Mouse (Mus musculus): ENCODE results near the gene Bcl2l11.
"Not testable (repeated sequence)": the region's sequence is repeated elsewhere in the genome, so short reads cannot be mapped to it uniquely, and the experiment has no call there.

Gene Bcl2l11

GRCm38 (mm10) chr2:128174176-128174575 is 48.3 kb downstream of the Bcl2l11 start:
- no peak for DNase-seq (ENCODE audit: low spot score in 2 of 2)

GRCm38 (mm10) chr2:128174604-128175342 is 48.9 kb downstream of the Bcl2l11 start:
- DNase-seq (ENCODE audit: low spot score in 2 of 2) = no peak

DNA sequence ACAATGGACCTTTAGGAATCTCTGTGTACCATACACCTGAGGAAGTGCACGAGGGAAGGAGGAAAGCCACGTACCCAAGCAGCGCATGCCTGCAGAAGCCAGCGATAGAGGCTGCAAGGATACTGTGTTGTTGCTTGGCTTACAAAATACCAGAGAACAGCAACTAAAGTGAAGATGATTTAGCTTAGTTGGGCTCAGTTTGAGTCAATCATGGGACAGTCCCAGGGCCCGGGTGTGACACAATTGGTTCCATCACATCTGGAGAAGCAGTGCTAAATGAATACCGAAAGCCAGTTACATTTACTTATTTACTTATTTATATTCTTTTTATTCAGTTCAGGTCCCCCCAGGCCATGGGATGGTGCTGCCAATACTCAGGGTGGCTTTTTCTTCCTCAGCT is 49.8 kb downstream of the Bcl2l11 start:
- no peak for DNase-seq (ENCODE audit: low spot score in 2 of 2)

DNA sequence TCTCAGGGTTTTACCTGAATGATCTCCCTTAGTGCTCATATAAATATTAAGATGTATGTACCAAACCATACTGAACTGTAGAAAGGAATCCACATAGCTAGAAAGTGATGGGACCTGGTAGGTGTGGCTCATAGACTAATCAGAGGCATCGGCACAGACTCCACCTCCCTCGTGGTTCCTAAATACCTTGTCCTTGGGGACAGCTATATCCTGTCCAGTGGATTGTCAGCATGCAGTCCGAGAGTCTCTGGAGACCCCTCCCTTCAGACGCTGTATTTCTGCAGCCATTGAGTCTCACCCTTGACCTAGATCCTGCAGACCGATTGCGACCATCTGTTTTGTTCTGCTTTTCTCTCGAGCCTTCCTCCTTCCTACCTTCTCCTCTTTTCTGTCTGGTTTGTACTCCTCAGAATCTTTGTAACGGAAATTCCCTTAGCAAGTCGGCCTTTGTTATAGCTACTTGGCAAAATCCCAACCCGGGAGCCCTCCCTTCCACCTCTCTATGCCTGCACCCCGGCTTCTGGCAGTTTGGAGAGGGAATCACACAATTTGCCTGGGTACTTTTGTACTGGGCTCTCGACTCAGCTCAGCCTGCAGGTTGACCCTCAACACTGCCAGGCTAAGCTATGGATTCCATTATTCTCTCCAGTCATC is 50.7 kb downstream of the Bcl2l11 start:
- DNase-seq (ENCODE audit: low spot score in 2 of 2) = peak in 1 of 2 experiments; percentile 20

- peak in 1 of 2 experiments; percentile 64 for DNase-seq (ENCODE audit: low spot score in 2 of 2)
These were observed 51.4 kb downstream of the Bcl2l11 start for GRCm38 (mm10) chr2:128177241-128177661.

- peak in 1 of 2 experiments; percentile 20 for DNase-seq (ENCODE audit: low spot score in 2 of 2)
These were observed 53.4 kb downstream of the Bcl2l11 start for GRCm38 (mm10) chr2:128179126-128179807.

GRCm38 (mm10) chr2:128179808-128180379 is 54.1 kb downstream of the Bcl2l11 start:
- no peak for DNase-seq (ENCODE audit: low spot score in 2 of 2)

DNA sequence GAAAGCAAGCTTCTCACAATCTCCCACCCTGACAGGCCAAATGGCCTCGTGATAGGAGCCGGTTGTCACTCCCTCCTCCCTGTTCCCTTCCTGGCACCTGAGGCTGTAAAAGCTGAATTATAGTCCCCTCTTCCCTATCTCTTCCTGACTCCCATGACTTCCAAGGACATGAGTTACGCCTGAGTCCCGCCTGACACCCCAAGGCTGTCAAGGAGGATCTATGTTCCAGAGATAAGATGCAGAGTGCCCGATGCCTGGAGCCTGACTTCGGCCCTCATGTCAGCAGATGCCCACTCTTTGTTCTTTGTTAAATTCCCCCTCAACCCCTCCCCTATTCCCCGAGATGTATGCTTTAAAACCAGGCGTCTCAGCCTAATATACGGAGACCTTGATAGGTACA is 56.3 kb downstream of the Bcl2l11 start:
- not testable (repeated sequence) for DNase-seq (ENCODE audit: low spot score in 2 of 2)

GRCm38 (mm10) chr2:128182751-128183150 is 56.9 kb downstream of the Bcl2l11 start:
- DNase-seq (ENCODE audit: low spot score in 2 of 2) = no peak

DNA sequence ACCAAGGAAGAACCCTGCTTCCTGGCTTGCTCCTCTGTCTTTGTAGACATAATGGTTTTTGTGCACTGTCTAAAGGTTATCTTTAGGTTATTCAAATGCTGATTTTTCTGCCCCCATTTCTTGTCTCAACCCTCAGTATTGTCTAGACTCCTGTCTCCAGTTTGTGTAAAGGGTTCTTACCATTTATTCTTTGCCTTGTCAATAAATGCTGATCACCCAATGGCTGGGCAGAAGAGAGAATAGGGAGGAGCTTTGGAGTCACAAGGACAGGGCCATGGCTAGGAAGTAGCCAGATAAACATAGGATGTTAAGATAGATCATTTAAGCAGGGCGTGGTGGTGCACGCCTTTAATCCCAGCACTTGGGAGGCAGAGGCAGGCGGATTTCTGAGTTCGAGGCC is 57.9 kb downstream of the Bcl2l11 start:
- no peak for DNase-seq (ENCODE audit: low spot score in 2 of 2)

- no peak for DNase-seq (ENCODE audit: low spot score in 2 of 2)
These were observed 60.1 kb downstream of the Bcl2l11 start for GRCm38 (mm10) chr2:128185942-128186341.

GRCm38 (mm10) chr2:128187277-128187676 is 61.4 kb downstream of the Bcl2l11 start:
- no peak for DNase-seq (ENCODE audit: low spot score in 2 of 2)

GRCm38 (mm10) chr2:128188461-128188860 is 62.6 kb downstream of the Bcl2l11 start:
- DNase-seq (ENCODE audit: low spot score in 2 of 2) = no peak

- no peak for DNase-seq (ENCODE audit: low spot score in 2 of 2)
These were observed 63.9 kb downstream of the Bcl2l11 start for GRCm38 (mm10) chr2:128189691-128190090.

DNA sequence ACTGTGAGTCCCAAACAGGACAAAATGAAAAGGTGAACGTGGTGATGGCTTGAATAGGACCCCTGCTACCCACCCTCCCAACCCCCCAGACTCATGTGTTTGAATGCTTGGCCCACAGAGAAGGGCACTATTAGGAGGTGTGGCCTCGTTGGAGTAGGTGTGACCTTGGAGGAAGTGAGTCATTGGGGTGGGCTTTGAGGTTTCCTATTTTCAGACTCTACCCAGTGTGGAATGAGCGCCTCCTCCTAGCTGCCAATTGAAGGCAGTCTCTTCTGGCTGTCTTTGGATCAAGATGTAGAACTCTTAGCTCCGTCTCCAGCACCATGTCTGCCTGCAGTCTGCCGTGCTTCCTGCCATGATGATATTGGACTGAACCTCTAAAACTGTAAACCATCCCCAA is 64.4 kb downstream of the Bcl2l11 start:
- DNase-seq (ENCODE audit: low spot score in 2 of 2) = no peak

- no peak for DNase-seq (ENCODE audit: low spot score in 2 of 2)
These were observed 67.6 kb downstream of the Bcl2l11 start for GRCm38 (mm10) chr2:128193411-128193810.

DNA sequence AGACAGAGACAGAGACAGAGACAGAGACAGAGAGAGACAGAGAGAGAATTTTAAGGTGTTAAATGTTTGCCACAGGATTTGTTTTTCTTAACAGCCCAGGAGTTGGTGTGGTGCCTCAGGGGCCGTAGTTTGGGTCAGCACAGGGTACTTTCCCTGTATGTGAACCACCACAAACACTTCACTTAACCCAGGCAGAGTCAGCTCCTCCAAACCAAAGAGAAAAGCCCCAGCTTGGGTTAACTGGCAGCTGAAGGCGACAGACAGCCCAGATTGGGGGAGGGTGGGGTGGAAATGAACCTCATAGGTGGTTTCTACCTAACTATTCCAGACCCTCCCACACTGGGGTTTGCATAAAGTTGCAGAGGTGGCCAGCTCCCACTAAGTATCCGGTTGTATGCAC is 71.5 kb downstream of the Bcl2l11 start:
- no peak for DNase-seq (ENCODE audit: low spot score in 2 of 2)

GRCm38 (mm10) chr2:128203147-128203546 is 77.3 kb downstream of the Bcl2l11 start:
- DNase-seq (ENCODE audit: low spot score in 2 of 2) = no peak

DNA sequence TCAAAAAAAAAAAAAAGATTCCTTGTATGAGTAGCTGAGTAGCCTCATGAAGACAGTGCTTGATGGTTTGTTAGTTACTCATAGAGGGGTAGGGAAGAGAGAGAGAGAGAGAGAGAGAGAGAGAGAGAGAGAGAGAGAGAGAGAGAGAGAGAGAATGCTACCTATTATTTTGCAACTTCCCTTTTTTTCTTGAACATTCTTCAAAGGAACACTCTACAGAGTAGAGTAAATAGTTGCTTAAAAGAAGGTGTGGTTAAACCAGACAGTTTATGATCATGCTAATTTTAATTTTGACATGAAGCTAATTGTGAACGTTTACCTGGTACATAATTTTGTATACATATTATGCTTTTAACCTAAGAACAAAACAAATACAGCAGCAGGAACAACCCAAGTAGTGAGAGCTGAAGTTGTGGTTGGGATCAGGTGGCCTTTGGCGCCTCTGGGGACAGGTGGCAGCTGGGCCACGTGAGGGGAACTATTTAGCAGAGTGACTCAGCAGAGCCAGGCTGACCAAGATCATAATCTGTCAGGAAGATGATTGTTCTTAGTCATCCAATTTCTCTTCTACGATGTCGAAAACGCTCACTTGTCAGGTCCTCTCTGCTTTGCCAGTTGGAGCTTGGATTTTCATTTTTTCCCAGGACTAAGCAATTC is 78.0 kb downstream of the Bcl2l11 start:
- no peak for DNase-seq (ENCODE audit: low spot score in 2 of 2)

DNA sequence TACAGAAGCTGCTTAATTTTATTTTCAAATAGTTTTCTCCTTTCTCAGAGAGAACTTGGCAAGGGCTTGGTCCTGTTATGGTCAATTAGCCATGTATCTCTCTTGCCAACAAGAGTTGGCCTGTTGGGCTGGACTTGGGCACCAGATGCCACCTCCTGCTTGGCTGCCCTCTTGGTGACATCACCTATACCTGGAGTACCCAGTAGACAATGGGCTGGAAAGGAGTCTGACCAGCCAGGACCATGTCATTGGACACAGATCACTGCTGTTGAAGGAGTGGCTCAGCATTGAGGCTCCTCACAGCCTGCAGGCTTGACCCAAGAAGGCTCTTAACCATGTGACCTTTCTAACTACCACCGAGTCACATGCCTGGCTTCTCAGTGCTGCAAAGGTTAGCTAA is 82.7 kb downstream of the Bcl2l11 start:
- peak in 1 of 2 experiments; percentile 20 for DNase-seq (ENCODE audit: low spot score in 2 of 2)

DNA sequence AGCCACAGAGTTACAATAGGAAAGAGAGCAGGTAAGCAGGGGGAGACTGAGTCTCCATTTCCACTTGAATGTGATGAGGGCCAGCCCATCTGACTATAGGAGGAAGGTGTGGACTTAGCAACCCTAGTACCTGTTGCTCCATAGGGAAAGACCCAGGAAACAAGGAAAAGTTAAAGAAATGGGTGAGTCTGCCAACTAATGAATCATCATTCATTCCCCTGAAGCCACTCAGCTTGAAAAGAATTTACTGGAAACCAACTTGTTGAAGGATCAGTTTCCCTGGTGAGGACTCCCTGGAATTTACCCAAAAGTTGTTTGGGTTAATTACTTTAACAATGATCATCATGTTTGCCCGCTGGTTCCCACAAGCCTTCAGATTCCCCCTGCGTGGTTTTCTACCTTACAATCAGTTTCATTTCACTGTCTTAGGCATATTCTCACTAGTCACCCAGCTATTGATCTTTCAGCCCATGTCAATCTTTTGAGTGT is 84.0 kb downstream of the Bcl2l11 start:
- no peak for DNase-seq (ENCODE audit: low spot score in 2 of 2)

- DNase-seq (ENCODE audit: low spot score in 2 of 2) = no peak
These were observed 84.5 kb downstream of the Bcl2l11 start for GRCm38 (mm10) chr2:128210376-128210775.

Measured in cerebellum, postnatal 4 days (tissue).